Mouse (Mus musculus) heart, embryonic 14.5 days (tissue): ENCODE data around the gene Exoc6b. TPM values are rescaled to one million over a fixed set of nuclear protein-coding genes. Genes with fewer than 3 reads are reported as not detected.

ENCODE experiments used
- ATAC-seq: fragments of 200-750 bp; cut with Nextera tagmentation; 2 replicates; pipeline ENCODE4 v1.8.0; 2017; ENCODE audit warnings: low read depth, moderate TSS enrichment; ENCODE audit not compliant: insufficient number of reproducible peaks, insufficient read depth, low FRiP score
- H3K27ac ChIP-seq, 2 experiments: fragments of 200-500 bp in 1 of 2; fragments of 300-500 bp in 1 of 2; sonication (generic) in 1 of 2; replicated peaks in 1 of 2; 2 replicates each; pipeline ENCODE4 v1.5.1; 2012 to 2014; ENCODE audit warnings: low read depth in 2 of 2, low read length in 2 of 2, control low read depth in 1 of 2, mild to moderate bottlenecking in 1 of 2, mixed read lengths in 1 of 2; ENCODE audit not compliant: control insufficient read depth in 1 of 2, insufficient read depth in 1 of 2
- H3K27me3 ChIP-seq: fragments of 300-500 bp; sonication (generic); 2 replicates; pipeline ENCODE4 v1.6.1; 2014; ENCODE audit warnings: mild to moderate bottlenecking, low read length, control low read depth; ENCODE audit not compliant: control insufficient read depth, insufficient read depth
- H3K36me3 ChIP-seq: fragments of 300-500 bp; sonication (generic); 2 replicates; pipeline ENCODE4 v1.6.1; 2014; ENCODE audit warnings: mild to moderate bottlenecking, control low read depth, low read length, mixed read lengths; ENCODE audit not compliant: control insufficient read depth, insufficient read depth
- H3K4me1 ChIP-seq, 2 experiments: fragments of 200-500 bp in 1 of 2; fragments of 300-500 bp in 1 of 2; sonication (generic) in 1 of 2; 2 replicates each; pipeline ENCODE4 v1.6.1; 2012 to 2014; ENCODE audit warnings: low read length in 2 of 2, control low read depth in 1 of 2, mixed read lengths in 1 of 2; ENCODE audit not compliant: control insufficient read depth in 2 of 2, insufficient read depth in 2 of 2
- H3K4me2 ChIP-seq: fragments of 300-500 bp; sonication (generic); 2 replicates; pipeline ENCODE4 v1.6.1; 2014; ENCODE audit warnings: mild to moderate bottlenecking, low read length
- H3K4me3 ChIP-seq, 2 experiments: fragments of 200-500 bp in 1 of 2; fragments of 300-500 bp in 1 of 2; sonication (generic) in 1 of 2; 2 replicates each; pipeline ENCODE4 v1.5.1; 2012 to 2014; ENCODE audit warnings: low read length in 2 of 2, mild to moderate bottlenecking in 2 of 2, control low read depth in 1 of 2, low read depth in 1 of 2, moderate library complexity in 1 of 2; ENCODE audit not compliant: control insufficient read depth in 1 of 2, insufficient read depth in 1 of 2
- H3K9ac ChIP-seq: fragments of 300-500 bp; sonication (generic); 2 replicates; pipeline ENCODE4 v1.6.1; 2014; ENCODE audit warnings: mild to moderate bottlenecking, low read length
- H3K9me3 ChIP-seq: fragments of 300-500 bp; sonication (generic); 2 replicates; pipeline ENCODE4 v1.6.1; 2016; ENCODE audit warnings: low read length, control low read depth; ENCODE audit not compliant: control insufficient read depth
- WGBS: fragments of 180-500 bp; shearing (Covaris S2); extraction: QIAGEN DNeasy Blood & Tissue Kit; methylation state at CpG from one replicate; pipeline ENCODE4 v1.1.7; 2014; 5-methylcytosine and 5-hydroxymethylcytosine counted together
- polyA plus RNA-seq: library from polyadenylated mRNA; unstranded; fragments of >200 nt; fragmentation: Nextera tagmentation; extraction: Ambion mirVana; gene quantifications from 2 replicates; pipeline ENCODE4 v1.2.1, GENCODE M21; 2014

The Exoc6b gene
- polyA plus RNA-seq, 1 experiment from 2014 or later: 21.2 TPM

DNA sequence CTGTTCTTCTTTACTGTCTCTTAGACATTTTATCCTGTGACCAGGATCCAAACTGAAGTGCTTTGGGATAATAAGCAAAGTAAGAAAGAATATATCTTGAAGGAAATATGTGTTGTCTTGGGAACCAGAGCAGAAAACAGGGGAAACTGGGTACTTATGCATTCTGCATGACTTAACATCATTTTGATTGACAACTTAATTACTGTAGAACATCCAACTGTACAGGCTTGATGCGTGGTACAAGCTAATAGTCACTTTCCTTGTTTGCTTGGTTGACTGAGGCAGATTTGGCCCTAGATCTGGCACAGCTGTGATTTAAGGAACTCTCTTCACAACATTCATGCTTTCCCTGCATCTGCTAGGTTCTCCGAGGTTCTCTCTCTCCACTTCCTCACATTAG, 285.3 kb downstream of the Exoc6b start:
- H3K27ac ChIP-seq: no peak overlapping the region
- H3K4me2 ChIP-seq: no peak overlapping the region
- 84% methylated on average over 2 of the region's 2 CpGs for WGBS
- 0 out of 4 replicates have a peak, but pooled peaks cover 0 to 6% of the 10 kb centered on the region in 2 experiments for H3K4me1 ChIP-seq
- H3K9ac ChIP-seq: no peak overlapping the region
- H3K27me3 ChIP-seq: no peaks in the 10 kb centered on the region
- no peaks in the 10 kb centered on the region for H3K9me3 ChIP-seq
- no peak for ATAC-seq
- H3K36me3 ChIP-seq: no peaks in the 10 kb centered on the region
- no peak overlapping the region for H3K4me3 ChIP-seq

DNA sequence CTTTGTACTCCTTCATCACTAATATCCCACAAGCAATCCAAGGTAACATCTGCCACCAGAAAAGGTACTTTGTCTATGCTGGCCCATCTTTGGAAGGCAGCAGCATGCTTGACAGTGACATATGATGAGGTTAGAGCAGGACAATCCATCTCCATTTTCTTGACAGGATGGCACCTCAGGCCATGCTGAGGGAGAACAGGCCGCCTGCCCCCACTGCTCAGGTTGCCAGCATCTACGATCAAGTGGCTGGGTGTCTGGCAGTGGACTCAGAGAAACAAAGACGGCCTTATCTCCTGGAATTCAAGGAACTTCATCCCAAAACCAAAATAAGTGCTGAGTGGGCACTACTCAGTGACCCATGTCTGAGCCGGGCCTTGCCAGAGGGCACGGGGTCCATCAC, 289.3 kb downstream of the Exoc6b start:
- no peak overlapping the region for H3K4me2 ChIP-seq
- no peaks in the 10 kb centered on the region for H3K9me3 ChIP-seq
- H3K9ac ChIP-seq: no peak overlapping the region
- ATAC-seq: no peak
- H3K36me3 ChIP-seq: no peaks in the 10 kb centered on the region
- 21% methylated on average over 5 of the region's 5 CpGs for WGBS
- H3K27me3 ChIP-seq: no peaks in the 10 kb centered on the region
- no peak overlapping the region for H3K4me3 ChIP-seq
- H3K4me1 ChIP-seq: peaks cover 0 to 16% of the 10 kb centered on the region in 2 experiments; a peak in 1 of 4 replicates
- H3K27ac ChIP-seq: no peak overlapping the region

- ATAC-seq: no peak
- H3K36me3 ChIP-seq: no peaks in the 10 kb centered on the region
- no peak overlapping the region for H3K4me3 ChIP-seq
- no peak overlapping the region for H3K9ac ChIP-seq
- H3K27ac ChIP-seq: no peak overlapping the region
- peaks cover 0 to 16% of the 10 kb centered on the region in 2 experiments; a peak in 1 of 4 replicates for H3K4me1 ChIP-seq
- H3K4me2 ChIP-seq: no peak overlapping the region
- H3K27me3 ChIP-seq: no peaks in the 10 kb centered on the region
- no peaks in the 10 kb centered on the region for H3K9me3 ChIP-seq
- WGBS: 70% methylated on average over 5 of the region's 5 CpGs
These were observed 290.3 kb downstream of the Exoc6b start for GRCm38 (mm10) chr6:84778970-84779369.

DNA sequence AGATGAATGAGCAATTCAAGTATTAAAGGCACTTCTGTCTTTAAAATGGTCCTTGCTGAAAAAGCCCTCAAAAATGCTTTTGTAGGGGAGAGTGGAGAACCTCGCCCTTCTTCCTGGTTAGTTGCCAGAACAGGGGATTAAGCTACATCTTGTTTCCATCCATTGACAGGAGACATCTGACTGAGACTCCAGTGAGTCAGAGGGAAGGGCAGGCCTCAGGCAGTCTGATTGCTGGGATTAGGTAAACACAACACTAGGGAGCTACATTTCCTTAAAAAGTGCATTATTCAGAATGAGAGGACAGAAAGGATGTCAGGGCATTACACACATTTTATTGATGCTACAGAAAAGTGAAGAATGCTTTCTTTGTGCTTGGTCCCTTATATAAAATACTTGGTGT, 293.4 kb downstream of the Exoc6b start:
- no peak for ATAC-seq
- Histone ChIP-seq H3K4me3 (no peak overlapping the region), H3K4me2 (no peak overlapping the region), H3K27me3 (no peaks in the 10 kb centered on the region), H3K4me1 (peaks cover 0 to 16% of the 10 kb centered on the region in 2 experiments; a peak in 1 of 4 replicates), H3K9ac (no peak overlapping the region), H3K9me3 (no peaks in the 10 kb centered on the region), H3K36me3 (no peaks in the 10 kb centered on the region), H3K27ac (no peak overlapping the region)
- WGBS: 20% methylated on average over 1 of the region's 1 CpGs

DNA sequence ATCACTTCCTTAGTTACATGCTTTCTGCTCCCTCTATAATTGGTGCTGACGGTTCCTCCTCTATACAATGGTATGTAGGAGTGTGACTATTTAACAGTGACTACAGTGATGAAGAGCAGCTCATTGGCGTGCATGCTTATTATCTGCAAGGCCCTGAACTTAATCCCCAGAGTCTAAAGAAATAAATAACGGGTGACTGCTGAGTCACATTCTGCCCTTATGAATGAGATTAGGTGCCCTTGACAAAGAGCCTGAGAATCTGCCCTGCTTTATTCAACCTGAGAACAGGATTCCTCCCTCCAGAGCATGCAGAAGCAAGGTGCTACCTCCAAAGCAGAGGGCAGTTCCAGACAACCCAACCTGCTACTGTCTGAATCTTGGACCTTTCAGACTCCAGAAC, 314.0 kb downstream of the Exoc6b start:
- Histone ChIP-seq H3K9me3 (no peaks in the 10 kb centered on the region), H3K27me3 (no peaks in the 10 kb centered on the region), H3K36me3 (no peaks in the 10 kb centered on the region), H3K4me2 (no peak overlapping the region), H3K4me3 (no peak overlapping the region), H3K4me1 (0 out of 4 replicates have a peak, but pooled peaks cover 0 to 5% of the 10 kb centered on the region in 2 experiments), H3K27ac (no peak overlapping the region), H3K9ac (no peak overlapping the region)
- WGBS: 23% methylated on average over 3 of the region's 3 CpGs
- no peak for ATAC-seq

DNA sequence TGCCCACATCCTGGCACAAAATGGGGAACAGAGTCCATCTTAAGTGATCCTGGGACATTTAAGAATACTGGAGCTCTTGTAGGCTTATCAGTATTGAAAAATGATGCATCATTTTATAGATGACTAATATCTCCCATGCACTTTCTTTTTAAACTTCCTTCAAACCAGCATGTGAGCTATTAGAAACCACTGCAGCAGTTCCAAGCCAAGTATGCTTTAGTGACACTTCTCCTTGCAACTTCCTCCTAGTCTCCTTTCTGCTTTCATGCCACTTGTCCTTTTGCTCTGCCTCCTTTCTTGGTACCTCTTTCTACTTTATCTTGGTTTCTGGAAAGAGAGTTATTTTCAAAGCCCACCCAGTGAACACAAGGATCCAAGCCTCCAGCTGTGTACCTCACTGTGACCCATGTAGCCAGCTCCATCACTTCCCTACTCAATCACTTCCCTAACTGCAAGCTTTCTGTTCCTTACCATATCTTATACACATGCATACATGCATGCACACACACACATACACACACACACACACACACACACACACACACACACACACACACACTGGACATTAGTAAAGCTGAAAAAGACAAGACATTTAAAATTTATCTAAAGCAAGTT, 316.4 kb downstream of the Exoc6b start:
- Histone ChIP-seq H3K9me3 (no peaks in the 10 kb centered on the region), H3K4me3 (no peak overlapping the region), H3K4me2 (no peak overlapping the region), H3K27ac (no peak overlapping the region), H3K9ac (no peak overlapping the region), H3K36me3 (no peaks in the 10 kb centered on the region), H3K4me1 (0 out of 4 replicates have a peak, but pooled peaks cover 0 to 5% of the 10 kb centered on the region in 2 experiments), H3K27me3 (no peaks in the 10 kb centered on the region)
- no peak for ATAC-seq

DNA sequence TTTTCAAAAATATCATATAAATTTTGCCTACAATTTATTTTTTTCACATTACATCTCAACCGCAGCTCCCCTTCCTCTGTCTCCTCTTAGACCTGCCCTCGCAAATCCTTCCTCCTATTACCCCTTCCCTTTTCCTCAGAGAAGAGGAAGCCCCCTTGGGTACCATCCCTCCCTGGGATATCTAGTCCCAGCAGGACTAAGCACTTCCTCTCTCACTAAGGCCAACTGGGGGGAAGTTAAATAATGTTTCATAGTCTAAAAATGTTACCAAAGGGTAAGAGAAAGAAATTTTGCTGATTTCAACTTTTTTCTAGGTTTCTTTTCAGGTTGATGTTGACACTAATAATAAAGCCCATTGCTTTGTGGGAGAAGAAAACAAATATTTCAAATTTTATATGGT, 317.9 kb downstream of the Exoc6b start:
- no peaks in the 10 kb centered on the region for H3K27me3 ChIP-seq
- no peaks in the 10 kb centered on the region for H3K9me3 ChIP-seq
- no peak for ATAC-seq
- no peaks in the 10 kb centered on the region for H3K36me3 ChIP-seq
- WGBS: 87% methylated on average over 2 of the region's 2 CpGs
- H3K4me2 ChIP-seq: no peak overlapping the region
- H3K4me3 ChIP-seq: no peak overlapping the region
- no peak overlapping the region for H3K27ac ChIP-seq
- 0 out of 4 replicates have a peak, but pooled peaks cover 0 to 5% of the 10 kb centered on the region in 2 experiments for H3K4me1 ChIP-seq
- H3K9ac ChIP-seq: no peak overlapping the region

DNA sequence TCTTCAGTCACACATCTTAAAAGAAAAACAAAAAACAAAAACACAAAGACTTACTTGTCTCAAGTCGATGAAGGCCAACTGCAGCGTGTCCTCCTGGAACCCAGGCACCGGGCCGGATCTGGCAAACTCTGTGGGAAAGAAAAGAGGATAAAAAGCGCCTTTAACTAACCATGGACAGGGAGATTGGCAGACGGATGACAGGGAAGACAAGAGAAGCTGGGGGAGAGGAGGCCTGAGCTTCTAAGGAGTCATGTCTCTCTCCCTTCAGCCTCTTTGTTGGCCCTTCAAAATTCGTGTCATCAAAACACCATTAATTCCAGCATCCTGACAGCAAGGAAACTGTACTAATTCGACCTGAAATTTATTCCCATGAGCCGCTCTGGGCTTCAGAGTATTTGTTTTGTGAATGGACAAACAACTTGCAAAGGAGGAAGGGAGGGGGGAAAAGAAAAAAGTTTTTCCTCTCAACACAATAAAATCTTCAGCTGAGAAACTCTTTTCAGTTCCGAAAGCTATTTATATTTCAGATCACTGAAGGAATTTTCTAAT, 322.4 kb downstream of the Exoc6b start:
- Histone ChIP-seq H3K27ac (no peak overlapping the region), H3K27me3 (no peaks in the 10 kb centered on the region), H3K4me1 (no peaks in the 10 kb centered on the region), H3K36me3 (no peaks in the 10 kb centered on the region), H3K4me2 (no peak overlapping the region), H3K9ac (no peak overlapping the region), H3K9me3 (no peaks in the 10 kb centered on the region), H3K4me3 (no peak overlapping the region)
- 66% methylated on average over 10 of the region's 10 CpGs for WGBS
- ATAC-seq: no peak
